Mouse (Mus musculus): ENCODE results near the gene Nrd1. TPM values are rescaled to one million over a fixed set of nuclear protein-coding genes. Genes with fewer than 3 reads are reported as not detected.

The Nrd1 gene
- polyA plus RNA-seq, 1 experiment: 14.6 TPM

DNA sequence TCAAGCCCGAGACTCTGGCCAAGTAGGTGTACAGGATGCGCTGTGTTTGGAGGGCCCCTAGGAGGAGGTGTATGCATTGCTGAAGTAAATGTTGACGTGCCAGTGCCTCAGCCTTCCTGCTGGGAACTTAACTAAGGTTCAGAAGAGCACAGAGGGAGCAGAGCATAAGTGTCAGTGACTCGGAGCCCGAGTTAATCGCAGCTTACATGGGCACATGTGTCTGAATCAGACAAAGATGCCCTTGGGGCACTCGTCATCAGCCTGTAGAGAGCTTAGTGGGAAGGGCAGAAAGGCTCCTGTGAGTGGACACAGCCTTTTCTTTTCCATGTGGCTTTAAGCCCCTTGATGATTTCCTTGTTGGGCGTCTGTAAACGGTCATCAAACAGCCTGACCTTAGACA, 53.5 kb downstream of the Nrd1 start:
- Histone ChIP-seq H3K4me3 (replicated peaks) (no peak overlapping the region), H3K9me3 (no peaks in the 10 kb centered on the region), H3K27me3 (replicated peaks) (no peaks in the 10 kb centered on the region), H3K36me3 (replicated peaks; ENCODE audit: low read length) (peaks cover 100% of the 10 kb centered on the region), H3K4me1 (peaks cover 16% of the 10 kb centered on the region)
- TF ChIP-seq GATA1 (IDR thresholded peaks at IDR 0.05; ENCODE audit: borderline replicate concordance, low read length) (no peak), FLI1 (IDR thresholded peaks at IDR 0.05; ENCODE audit: low read length) (no peak)

DNA sequence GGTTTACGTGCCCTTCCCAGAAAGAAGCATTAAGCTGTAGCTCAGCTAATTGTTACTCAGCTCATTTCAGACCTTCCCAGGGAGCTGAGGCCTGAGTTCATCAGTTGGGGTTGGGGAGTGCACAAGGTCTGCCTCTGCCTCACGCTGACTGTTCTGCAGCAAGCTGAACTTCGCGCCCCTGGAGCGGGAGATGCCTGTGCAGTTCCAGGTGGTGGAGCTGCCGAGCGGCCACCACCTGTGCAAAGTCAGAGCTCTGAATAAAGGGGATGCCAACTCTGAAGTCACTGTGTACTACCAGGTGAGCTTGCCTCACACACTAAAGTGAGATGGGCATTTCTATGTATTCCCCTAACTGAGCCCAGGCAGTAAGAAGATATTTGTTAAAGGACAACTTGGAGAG, 55.9 kb downstream of the Nrd1 start:
- Histone ChIP-seq H3K4me1 (peaks cover 11% of the 10 kb centered on the region; the same call in 1 of the 2 replicates), H3K9me3 (no peaks in the 10 kb centered on the region), H3K4me3 (replicated peaks) (no peak overlapping the region), H3K27me3 (replicated peaks) (no peaks in the 10 kb centered on the region), H3K36me3 (replicated peaks; ENCODE audit: low read length) (peaks cover 100% of the 10 kb centered on the region)
- no peak for TF ChIP-seq FLI1 (IDR thresholded peaks at IDR 0.05; ENCODE audit: low read length)
- no peak for TF ChIP-seq GATA1 (IDR thresholded peaks at IDR 0.05; ENCODE audit: borderline replicate concordance, low read length)

DNA sequence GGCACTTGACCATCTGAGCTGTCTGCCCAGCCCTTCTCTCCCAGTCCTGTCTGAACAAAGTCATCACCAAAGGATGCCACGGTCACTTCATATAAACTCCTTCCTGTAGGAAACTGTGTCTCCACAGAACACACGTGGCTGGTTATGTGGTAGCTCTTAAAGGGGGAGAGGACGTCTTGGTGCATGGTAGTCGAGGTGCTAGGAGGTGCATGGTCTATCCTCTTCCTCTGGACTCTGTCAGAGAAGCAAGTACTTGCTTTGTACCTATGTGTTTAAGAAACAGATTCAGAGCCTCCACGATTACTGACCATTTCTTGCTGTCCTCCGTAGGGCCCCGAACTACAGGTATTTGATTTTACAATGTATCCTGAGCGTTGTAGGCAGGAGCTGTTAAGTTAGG, 57.2 kb downstream of the Nrd1 start:
- Histone ChIP-seq H3K27me3 (replicated peaks) (no peaks in the 10 kb centered on the region), H3K36me3 (replicated peaks; ENCODE audit: low read length) (peaks cover 100% of the 10 kb centered on the region), H3K9me3 (no peaks in the 10 kb centered on the region), H3K4me1 (0 out of 2 replicates have a peak, but pooled peaks cover 4% of the 10 kb centered on the region), H3K4me3 (replicated peaks) (no peak overlapping the region)
- no peak for TF ChIP-seq FLI1 (IDR thresholded peaks at IDR 0.05; ENCODE audit: low read length)
- no peak for TF ChIP-seq GATA1 (IDR thresholded peaks at IDR 0.05; ENCODE audit: borderline replicate concordance, low read length)

DNA sequence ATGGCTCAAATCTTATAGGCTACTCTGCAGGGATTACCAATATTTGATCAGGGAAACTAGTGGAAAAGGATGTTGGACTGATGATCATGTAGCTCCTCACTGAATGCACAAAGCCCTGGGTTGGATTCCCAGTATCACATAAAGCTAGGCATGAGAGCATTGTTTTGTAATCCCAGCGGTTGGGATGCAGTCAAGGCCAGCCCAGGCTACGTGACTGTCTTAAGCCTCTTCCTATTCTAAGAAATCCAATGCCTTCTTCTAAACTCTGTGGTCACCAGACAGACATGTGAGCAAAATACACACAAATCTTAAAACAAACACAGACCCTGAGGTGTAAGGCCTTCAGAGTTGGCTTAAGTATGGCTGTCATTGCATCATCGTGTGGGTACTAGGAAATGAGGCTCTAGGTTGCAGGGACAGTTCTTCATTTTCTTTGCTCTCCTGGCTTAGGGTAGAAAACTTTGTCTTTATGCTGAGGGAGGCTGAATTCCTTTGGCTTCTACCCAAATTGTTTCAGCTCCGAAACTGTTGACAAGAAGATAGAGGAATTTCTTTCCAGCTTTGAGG, 58.9 kb downstream of the Nrd1 start:
- Histone ChIP-seq H3K27me3 (replicated peaks) (no peaks in the 10 kb centered on the region), H3K4me3 (replicated peaks) (no peak overlapping the region), H3K4me1 (0 out of 2 replicates have a peak, but pooled peaks cover 4% of the 10 kb centered on the region), H3K36me3 (replicated peaks; ENCODE audit: low read length) (peaks cover 100% of the 10 kb centered on the region), H3K9me3 (no peaks in the 10 kb centered on the region)
- TF ChIP-seq GATA1 (IDR thresholded peaks at IDR 0.05; ENCODE audit: borderline replicate concordance, low read length): no peak
- TF ChIP-seq FLI1 (IDR thresholded peaks at IDR 0.05; ENCODE audit: low read length): no peak

DNA sequence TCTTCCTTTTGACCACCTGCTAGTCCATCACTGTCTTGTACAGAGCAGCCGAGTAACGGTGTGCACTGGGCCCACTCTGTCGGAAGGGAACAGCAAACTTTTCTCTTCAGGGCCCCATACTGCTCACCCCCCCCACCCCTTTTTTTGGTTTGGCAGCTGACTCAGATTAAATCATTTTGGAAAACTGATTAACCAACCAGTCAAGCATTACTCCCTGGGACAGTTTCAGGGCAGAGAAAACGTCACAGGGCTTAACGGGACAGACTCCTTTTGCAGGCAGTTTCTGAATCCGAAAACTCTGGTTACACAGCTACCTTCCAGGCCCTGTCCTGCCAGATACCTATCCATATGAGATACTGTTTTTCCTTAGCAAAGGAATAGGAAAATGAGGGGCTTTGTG, 64.5 kb downstream of the Nrd1 start:
- Histone ChIP-seq H3K9me3 (no peaks in the 10 kb centered on the region), H3K36me3 (replicated peaks; ENCODE audit: low read length) (peaks cover 97% of the 10 kb centered on the region)
- TF ChIP-seq GATA1 (IDR thresholded peaks at IDR 0.05; ENCODE audit: borderline replicate concordance, low read length) (no peak), FLI1 (IDR thresholded peaks at IDR 0.05; ENCODE audit: low read length) (no peak)

DNA sequence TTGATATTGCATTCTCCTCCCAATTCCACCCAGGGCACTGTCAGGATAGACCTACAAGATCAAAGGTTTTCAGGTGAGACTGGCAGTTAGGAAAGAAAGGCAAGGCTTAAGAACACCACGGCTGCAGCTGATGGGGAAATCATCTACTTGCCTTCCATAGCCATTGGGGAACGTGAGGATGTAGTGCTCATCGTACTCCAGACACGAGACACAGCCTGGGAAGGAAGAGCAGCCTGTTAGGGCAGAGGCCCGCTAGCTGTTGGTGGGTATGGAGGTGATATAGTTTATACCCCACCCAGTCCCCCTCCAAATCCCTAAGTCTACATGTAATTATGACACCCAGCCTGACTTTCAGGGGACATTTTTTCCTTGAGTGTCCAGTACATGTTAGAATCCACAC, 65.3 kb downstream of the Nrd1 start:
- Histone ChIP-seq H3K36me3 (replicated peaks; ENCODE audit: low read length) (peaks cover 97% of the 10 kb centered on the region), H3K27me3 (replicated peaks) (no peaks in the 10 kb centered on the region), H3K9me3 (no peaks in the 10 kb centered on the region), H3K4me3 (replicated peaks) (no peak overlapping the region), H3K4me1 (peaks cover 4% of the 10 kb centered on the region; the same call in 1 of the 2 replicates)
- TF ChIP-seq GATA1 (IDR thresholded peaks at IDR 0.05; ENCODE audit: borderline replicate concordance, low read length) (no peak), FLI1 (IDR thresholded peaks at IDR 0.05; ENCODE audit: low read length) (no peak)

More for the DNA sequence above, 64.5 kb downstream of the Nrd1 start:
- H3K4me1 ChIP-seq: 0 out of 2 replicates have a peak, but pooled peaks cover under 1% of the 10 kb centered on the region
- no peak overlapping the region for H3K4me3 ChIP-seq (replicated peaks)
- no peaks in the 10 kb centered on the region for H3K27me3 ChIP-seq (replicated peaks)

DNA sequence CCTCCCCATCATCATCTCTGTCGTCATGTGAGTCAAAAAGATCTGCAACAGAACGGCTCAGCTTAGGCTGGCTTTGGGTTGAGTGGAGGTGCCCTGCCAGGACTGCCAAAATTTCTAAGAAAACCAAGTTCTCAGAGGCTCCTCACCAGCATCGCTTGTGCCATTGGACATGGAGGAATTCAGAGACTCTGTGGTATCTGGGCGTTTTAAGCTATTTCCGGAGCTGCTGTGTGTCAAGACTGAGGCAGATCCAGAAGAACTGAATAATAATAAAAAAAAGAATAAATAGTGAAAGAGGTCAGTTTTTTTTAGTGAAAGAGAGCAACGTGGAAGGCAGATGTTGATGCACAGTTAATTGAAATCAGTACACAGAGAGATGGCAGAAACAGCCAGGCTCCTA, 72.4 kb downstream of the Nrd1 start:
- Histone ChIP-seq H3K9me3 (no peaks in the 10 kb centered on the region), H3K27me3 (replicated peaks) (no peaks in the 10 kb centered on the region), H3K36me3 (replicated peaks; ENCODE audit: low read length) (peaks cover 93% of the 10 kb centered on the region), H3K4me3 (replicated peaks) (no peak overlapping the region), H3K4me1 (peaks cover 4% of the 10 kb centered on the region; the same call in 1 of the 2 replicates)
- TF ChIP-seq GATA1 (IDR thresholded peaks at IDR 0.05; ENCODE audit: borderline replicate concordance, low read length) (no peak), FLI1 (IDR thresholded peaks at IDR 0.05; ENCODE audit: low read length) (no peak)

DNA sequence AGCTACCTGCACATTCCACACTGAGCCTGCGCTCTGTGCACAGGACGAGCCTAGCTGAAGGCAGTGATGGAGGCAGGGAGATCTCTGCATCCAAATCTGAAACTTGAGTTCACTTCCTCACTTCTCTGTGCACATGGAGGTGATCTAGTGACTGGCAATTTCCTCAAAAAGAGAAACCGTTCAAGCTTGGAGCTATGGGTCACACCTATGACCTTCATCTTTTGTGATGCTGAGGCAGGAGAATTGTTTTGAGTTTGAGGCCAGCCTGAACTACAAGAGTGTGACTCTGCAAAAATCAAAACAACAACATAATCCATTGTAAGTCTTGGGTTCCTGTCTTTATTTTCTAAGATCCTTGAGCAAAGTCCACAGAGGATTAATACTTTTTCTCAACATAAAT, 72.8 kb downstream of the Nrd1 start:
- Histone ChIP-seq H3K36me3 (replicated peaks; ENCODE audit: low read length) (peaks cover 92% of the 10 kb centered on the region), H3K27me3 (replicated peaks) (no peaks in the 10 kb centered on the region), H3K9me3 (no peaks in the 10 kb centered on the region), H3K4me3 (replicated peaks) (no peak overlapping the region), H3K4me1 (peaks cover 4% of the 10 kb centered on the region; the same call in 1 of the 2 replicates)
- TF ChIP-seq FLI1 (IDR thresholded peaks at IDR 0.05; ENCODE audit: low read length) (no peak), GATA1 (IDR thresholded peaks at IDR 0.05; ENCODE audit: borderline replicate concordance, low read length) (no peak)

DNA sequence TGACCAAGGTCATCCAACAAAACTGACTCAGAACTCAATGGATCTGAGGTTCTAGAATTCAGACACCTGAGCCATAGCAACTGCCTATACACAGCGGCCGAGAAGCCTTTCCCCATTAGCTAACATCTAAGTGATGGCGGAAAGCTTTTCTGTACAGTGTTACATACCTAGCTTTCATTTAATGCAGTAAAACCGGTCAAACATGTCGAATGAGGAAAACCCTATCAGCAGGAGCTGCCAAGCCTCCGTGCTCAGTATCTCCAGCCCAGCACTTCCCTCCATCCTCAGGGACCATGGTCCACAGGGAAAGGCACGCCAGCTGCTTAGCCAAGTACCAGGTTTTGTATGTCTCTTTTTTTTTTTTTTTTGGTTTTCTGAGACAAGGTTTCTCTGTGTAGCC, 78.5 kb downstream of the Nrd1 start:
- TF ChIP-seq GATA1 (IDR thresholded peaks at IDR 0.05; ENCODE audit: borderline replicate concordance, low read length) (no peak), FLI1 (IDR thresholded peaks at IDR 0.05; ENCODE audit: low read length) (no peak)
- Histone ChIP-seq H3K27me3 (replicated peaks) (no peaks in the 10 kb centered on the region), H3K36me3 (replicated peaks; ENCODE audit: low read length) (peaks cover 94% of the 10 kb centered on the region), H3K4me3 (replicated peaks) (no peak overlapping the region), H3K4me1 (no peaks in the 10 kb centered on the region), H3K9me3 (no peaks in the 10 kb centered on the region)

DNA sequence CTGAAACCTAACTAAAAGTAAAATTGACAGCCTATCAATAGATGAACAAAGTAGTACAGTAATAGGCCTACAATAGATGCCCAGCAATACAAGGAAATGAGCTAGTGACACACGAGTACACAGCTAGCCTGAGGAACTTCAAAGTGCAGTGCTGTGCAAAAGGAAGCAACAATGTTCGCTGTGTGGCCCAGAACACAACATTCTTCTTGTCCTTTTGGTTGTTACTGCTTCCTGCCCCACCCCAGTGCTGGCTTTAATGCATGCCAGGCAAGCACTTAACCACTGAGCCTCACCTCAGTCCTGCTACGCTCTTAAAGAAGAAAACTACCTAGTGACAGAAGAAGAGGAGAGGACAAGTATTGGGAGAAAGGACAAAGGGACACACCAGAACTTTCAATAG, 79.2 kb downstream of the Nrd1 start:
- TF ChIP-seq FLI1 (IDR thresholded peaks at IDR 0.05; ENCODE audit: low read length) (no peak), GATA1 (IDR thresholded peaks at IDR 0.05; ENCODE audit: borderline replicate concordance, low read length) (no peak)
- Histone ChIP-seq H3K4me3 (replicated peaks) (no peak overlapping the region), H3K27me3 (replicated peaks) (no peaks in the 10 kb centered on the region), H3K36me3 (replicated peaks; ENCODE audit: low read length) (peaks cover 93% of the 10 kb centered on the region), H3K4me1 (no peaks in the 10 kb centered on the region), H3K9me3 (no peaks in the 10 kb centered on the region)

Measured in megakaryocyte, embryonic 14.5 days (primary cell).